Mouse (Mus musculus) Patski (cell line): ENCODE measurements at regions not wholly inside any gene's neighbourhood (a gene's known extent, or its start where the extent isn't known, plus 50 kb on each side); places are given as distances from the start of the nearest gene placed in this dataset.

Experiments used
- ATAC-seq: fragments of 100-300 bp; one replicate; pipeline ENCODE4 v1.8.0; 2021
- CTCF ChIA-PET: fragments of 350-600 bp; sonication (Branson Sonifier 250); formaldehyde crosslinking; loops from one replicate; lab custom pipeline; 2022; ENCODE audit warnings: inconsistent platforms; lab: Charles Lee
- POLR2A ChIA-PET: fragments of 350-600 bp; sonication (Branson Sonifier 250); formaldehyde crosslinking; loops from one replicate; lab custom pipeline; 2022; ENCODE audit warnings: antibody characterized with exemption, inconsistent platforms; lab: Charles Lee
- DNase-seq: peaks from one replicate; pipeline ENCODE4 v3.0.0-alpha.2; 2011; ENCODE audit warnings: low read depth, low spot score
- H3K27me3 ChIP-seq: fragments of 371-371 bp; one replicate; pipeline ENCODE4 v1.5.1; 2021
- CTCF ChIP-seq: fragments of 100-300 bp; IDR thresholded peaks from one replicate; pipeline ENCODE4 v1.5.1; 2021
- in situ Hi-C: fragments of 300-500 bp; cut with MboI; formaldehyde crosslinking; loops from 3 replicates; pipeline ENCODE4 v1.11.1; 2018; ENCODE audit warnings: low pct_unique_long_range_greater_than_20kb, mixed read lengths

DNA sequence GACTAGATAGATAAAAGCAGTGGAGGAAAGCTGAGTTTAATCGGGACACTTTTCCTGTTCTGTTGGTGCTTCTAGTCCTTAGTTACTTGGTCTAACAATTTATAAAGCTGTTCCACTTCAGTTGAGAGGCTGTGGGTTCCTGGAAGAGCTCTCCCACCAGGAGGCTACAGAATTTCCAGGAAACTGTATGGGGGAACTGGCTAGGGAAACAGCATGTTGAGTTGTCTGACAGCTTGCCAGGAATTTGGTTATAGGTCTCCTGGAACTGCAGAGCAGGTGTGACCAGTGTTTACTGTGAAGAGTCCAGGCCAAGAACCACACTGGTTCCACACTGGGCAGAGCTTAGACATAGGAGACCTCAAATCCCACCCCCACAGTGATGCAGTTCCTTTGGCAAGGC lies 65.0 kb upstream of the Pik3cg start:
- no peak for TF ChIP-seq CTCF
- DNase-seq (no peak), ATAC-seq (no peak)
- ChIA-PET CTCF (interaction anchor here (1.2 kb wide), 1 partner anchor 18 kb away, joined by 4 read pairs; no protein-coding TSS in a partner anchor), POLR2A (no interaction called here)
- peaks cover 24% of the 10 kb centered on the region for H3K27me3 ChIP-seq
- in situ Hi-C loops: no loop called here

DNA sequence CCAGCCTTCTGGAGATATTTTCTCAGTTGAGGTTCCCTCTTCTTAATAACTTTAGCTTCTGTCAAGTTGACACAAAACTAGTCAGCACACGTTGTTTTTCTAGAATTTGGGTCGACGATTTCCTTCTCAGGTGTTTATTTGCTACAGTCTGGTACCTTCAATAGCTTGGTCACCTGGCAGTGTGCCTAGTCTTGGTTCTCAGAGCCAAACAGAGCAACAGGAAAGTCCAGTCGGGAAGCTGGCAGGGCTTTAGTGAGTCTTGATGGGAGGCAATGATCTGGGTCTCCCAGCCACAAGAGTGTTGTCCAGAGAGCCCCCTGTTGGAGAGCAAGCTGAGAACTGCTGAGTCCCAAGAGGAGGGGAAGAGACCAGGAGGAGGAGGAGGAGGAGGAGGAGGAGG lies 71.4 kb upstream of the Pik3cg start:
- CTCF ChIA-PET: no interaction called here
- in situ Hi-C loops: no loop called here
- POLR2A ChIA-PET: no interaction called here
- no peak for ATAC-seq
- peaks cover 11% of the 10 kb centered on the region for H3K27me3 ChIP-seq
- no peak for TF ChIP-seq CTCF
- no peak for DNase-seq

DNA sequence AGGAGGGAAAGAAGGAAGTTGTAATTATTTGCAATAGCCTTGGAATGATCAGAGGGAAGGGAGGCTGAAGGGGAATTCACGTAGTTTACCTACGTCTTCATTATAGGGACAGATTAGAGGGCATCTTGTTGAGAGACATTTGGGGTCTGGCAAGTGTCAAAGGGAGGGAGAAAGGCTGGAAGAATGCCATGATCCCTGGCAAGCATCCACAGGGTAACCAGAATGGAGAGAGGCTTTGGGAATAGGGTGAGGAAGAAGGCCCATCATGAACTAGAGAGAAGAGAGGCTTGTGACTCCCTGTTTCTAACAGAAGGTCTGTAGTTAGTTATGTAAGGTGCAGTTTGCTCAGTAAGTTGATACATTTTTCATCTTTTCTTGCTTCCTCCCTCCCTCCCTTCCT lies 71.8 kb upstream of the Pik3cg start:
- no peak for DNase-seq

DNA sequence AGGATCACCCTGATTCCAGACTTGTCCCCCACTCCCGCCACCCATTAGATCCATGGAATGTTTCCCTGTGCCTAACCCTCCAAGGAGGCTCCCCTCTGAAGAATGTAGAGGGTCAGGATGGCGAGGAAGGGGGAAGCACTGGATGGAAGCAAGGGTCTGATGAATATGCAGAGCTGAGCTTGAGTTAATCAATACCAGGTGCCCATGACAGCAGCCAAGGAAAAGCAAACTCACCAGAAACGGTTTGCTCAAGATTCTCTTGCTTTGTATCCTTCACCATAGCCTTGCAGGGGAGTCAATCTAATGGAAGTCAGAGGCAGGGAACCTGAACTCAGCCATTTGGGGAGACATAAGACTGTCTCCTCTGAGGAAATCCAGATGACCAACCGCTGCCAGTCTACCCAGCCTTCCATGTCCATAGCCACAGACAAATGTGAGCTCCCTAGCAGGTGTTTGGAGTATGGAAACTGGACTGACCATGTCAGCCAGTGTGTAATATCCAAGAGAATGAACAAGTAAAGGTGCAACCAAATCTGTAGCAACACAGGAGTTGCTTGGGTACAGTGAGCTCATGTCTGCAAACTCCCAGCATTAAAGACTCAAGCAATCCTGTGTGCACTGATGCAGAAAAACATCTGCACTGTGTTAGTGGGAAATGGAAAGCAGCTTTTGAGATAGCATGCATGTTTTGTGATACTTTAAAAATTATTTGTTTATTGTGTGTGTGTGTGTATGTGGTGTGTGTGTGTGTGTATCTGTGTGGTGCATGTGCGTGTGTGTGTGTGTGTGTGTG lies 74.1 kb upstream of the Pik3cg start:
- ATAC-seq (no peak), DNase-seq (no peak)
- ChIA-PET CTCF (interaction anchor here (1.4 kb wide), 1 partner anchor 9 kb away, joined by 4 read pairs; no protein-coding TSS in a partner anchor), POLR2A (no interaction called here)
- no peak for TF ChIP-seq CTCF
- in situ Hi-C loops: no loop called here
- peaks cover 10% of the 10 kb centered on the region for H3K27me3 ChIP-seq

More for the DNA sequence above, 71.8 kb upstream of the Pik3cg start:
- in situ Hi-C loops: no loop called here
- peaks cover 9% of the 10 kb centered on the region for H3K27me3 ChIP-seq
- no peak for TF ChIP-seq CTCF
- CTCF ChIA-PET: no interaction called here
- POLR2A ChIA-PET: no interaction called here
- ATAC-seq: no peak

DNA sequence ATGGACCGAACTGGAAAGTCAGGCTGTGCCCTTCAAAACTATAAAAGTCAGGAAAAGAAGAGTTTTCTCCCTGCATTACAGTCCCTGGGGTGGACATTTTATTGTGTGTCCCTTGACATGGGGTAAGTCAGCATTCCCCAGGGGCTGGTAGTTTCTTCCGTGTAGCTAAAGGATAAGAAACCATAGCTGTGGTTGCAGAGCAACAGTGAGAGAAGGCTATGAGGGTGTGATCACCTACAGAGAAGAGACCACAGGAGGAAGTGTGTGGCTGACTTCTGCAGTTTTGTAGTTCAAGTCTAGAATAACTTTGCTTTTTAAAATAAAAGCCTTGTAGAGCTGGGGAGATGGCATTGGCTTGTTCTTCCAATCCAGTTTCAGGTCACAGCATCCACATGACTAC lies 76.6 kb upstream of the Pik3cg start:
- ChIA-PET POLR2A (no interaction called here), CTCF (no interaction called here)
- DNase-seq (no peak), ATAC-seq (no peak)
- H3K27me3 ChIP-seq: peaks cover 10% of the 10 kb centered on the region
- TF ChIP-seq CTCF: no peak
- in situ Hi-C loops: no loop called here

DNA sequence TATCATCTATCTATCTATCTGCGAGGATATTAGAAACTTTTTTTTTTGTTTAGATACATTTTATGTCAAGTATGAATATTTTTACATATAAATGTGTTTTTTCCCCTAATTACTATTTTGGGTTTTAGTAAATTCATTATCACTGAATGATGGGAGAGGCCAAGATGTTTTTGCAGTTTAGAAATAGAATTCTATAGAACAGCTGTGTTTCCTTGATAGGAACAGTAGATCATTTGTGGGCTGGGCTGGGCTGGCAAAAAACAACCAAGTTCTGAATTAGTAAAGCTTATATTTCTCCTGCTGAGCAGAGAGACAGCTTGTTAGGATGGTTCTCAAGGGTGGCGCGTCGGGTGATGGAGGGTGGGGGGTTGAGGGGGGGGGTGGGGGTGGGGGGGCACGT lies 78.2 kb upstream of the Pik3cg start:
- DNase-seq (no peak), ATAC-seq (no peak)
- ChIA-PET CTCF (interaction anchor here (1.4 kb wide), 1 partner anchor 93 kb away, joined by 4 read pairs; no protein-coding TSS in a partner anchor), POLR2A (no interaction called here)
- H3K27me3 ChIP-seq: peaks cover 12% of the 10 kb centered on the region
- TF ChIP-seq CTCF: no peak
- in situ Hi-C loops: no loop called here

DNA sequence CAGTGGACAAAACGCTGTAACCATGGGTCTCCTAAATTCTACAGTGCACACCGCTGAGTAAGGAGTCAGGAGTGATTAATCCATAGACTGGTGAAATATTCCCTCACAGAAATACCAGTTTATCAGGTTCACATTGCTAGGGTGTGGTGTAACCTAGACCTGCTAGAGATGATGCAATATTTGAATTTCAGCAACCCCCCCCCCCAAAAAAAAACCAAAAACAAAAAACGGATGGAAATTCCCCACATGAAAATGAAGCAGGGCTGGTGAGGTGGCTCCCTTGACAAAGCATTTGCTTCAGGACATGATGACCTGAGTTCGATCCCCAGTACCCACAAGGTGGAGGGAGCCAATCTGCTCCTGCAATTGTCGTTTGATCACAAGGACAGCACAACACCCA lies 82.7 kb upstream of the Pik3cg start:
- no peak for TF ChIP-seq CTCF
- H3K27me3 ChIP-seq: peaks cover 21% of the 10 kb centered on the region
- ATAC-seq (no peak), DNase-seq (no peak)
- CTCF ChIA-PET: interaction anchor here (0.8 to 1.5 kb wide), 9 partner anchors 9 to 618 kb away, joined by 3 to 6 read pairs (median 4); no protein-coding TSS in a partner anchor
- POLR2A ChIA-PET: no interaction called here
- in situ Hi-C loops: loop anchor here (5.0 kb wide), 1 partner anchor 616 kb away; no protein-coding TSS in a partner anchor

DNA sequence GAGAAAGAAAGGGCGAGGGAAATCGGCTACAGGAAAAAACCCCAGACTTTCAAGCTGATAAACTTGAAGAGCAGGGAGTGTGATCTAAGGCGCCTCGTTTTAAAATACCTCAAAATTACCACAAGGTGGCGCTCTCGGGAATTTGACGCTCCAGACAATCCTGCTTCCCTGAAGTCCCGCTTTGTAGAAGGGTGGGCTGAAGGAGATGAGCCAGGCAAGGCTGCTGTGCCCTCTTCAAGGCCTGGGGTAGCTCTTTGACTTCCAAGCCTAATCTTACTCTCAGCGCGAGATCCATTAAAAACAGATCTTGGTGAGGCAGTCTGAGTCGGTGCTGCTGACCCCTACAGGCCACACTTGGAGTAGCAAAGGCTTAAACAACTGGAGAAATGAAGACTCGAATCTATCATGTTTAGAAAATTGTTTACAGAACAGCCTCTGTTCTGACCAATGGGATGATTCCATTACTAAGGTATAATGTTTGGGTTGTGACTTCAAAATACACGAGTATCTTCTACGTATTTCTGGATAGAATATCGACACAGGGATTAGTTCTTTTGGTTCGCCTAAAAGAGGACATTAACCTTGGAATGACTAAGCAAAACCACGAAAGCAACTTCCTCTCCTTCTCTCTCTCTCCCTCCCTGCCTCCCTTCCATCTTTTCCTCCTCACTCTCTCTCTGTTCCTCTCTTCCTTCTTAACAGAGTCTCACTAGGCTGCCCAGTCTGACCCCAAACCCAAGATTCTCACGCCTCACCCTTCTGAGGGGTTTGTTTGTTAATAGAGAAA lies 83.7 kb upstream of the Pik3cg start:
- peaks cover 20% of the 10 kb centered on the region for H3K27me3 ChIP-seq
- CTCF ChIA-PET: interaction anchor here (0.5 to 1.5 kb wide), 12 partner anchors 10 to 617 kb away, joined by 3 to 6 read pairs (median 4); no protein-coding TSS in a partner anchor
- DNase-seq (no peak), ATAC-seq (peak; percentile 62)
- POLR2A ChIA-PET: no interaction called here
- in situ Hi-C loops: loop anchor here (5.0 kb wide), 1 partner anchor 615 kb away; no protein-coding TSS in a partner anchor
- TF ChIP-seq CTCF: peak; percentile 95

DNA sequence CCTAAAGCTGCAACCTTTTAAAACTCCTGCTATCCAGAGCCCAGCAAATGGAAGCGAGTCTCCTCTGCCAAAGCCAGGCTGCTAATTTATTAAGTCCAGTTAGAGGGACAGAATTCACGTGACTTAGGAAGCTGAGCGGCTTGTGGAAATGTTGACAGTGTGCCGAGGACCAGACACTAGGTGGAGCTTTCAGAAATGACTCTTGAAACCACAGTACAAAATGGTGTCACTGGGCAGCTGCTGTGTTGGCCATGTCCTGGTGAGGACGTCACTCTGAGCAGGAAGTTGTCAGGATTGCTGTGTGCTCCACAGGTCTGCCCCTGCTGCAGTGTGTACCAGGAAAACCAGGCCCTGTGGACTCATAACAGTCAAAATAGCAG lies 84.3 kb upstream of the Pik3cg start:
- DNase-seq: no peak
- in situ Hi-C loops: loop anchor here (5.0 kb wide), 1 partner anchor 615 kb away; no protein-coding TSS in a partner anchor
- ChIA-PET POLR2A (no interaction called here), CTCF (interaction anchor here (1.4 to 1.5 kb wide), 2 partner anchors 23 to 605 kb away, joined by 3 to 6 read pairs; no protein-coding TSS in a partner anchor)
- peaks cover 20% of the 10 kb centered on the region for H3K27me3 ChIP-seq
- no peak for ATAC-seq
- no peak for TF ChIP-seq CTCF

DNA sequence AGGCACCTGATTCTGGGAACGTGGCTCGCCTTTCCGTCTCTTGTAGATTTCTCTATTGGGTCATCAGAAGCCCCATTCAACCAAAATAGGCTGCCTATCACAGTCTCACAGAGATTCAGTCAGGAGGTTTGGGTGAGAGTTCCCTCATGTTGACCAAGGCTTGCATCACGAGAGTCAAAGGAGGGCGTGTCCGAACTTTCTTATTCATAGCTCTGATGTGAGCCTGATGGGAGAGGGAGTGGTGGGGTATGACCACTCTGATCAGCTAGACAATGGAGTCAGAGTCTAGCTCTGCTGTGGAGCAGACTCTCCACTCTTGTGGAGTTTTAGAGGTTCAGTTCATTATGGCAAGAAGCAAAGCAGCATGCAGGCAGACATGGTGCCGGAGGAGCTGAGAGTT lies 81.1 kb upstream of the Ccdc71l start:
- peaks cover 17% of the 10 kb centered on the region for H3K27me3 ChIP-seq
- no peak for ATAC-seq
- in situ Hi-C loops: no loop called here
- DNase-seq: no peak
- ChIA-PET POLR2A (no interaction called here), CTCF (no interaction called here)
- no peak for TF ChIP-seq CTCF
